8 mouse cellular contexts compared by ENCODE assay signal in genomic region chr7:78913649-78914544, GRCm38 (mm10). TPM values are rescaled to one million over a fixed set of nuclear protein-coding genes. Genes with fewer than 3 reads are reported as not detected.
DNase-seq lines count a peak whose midpoint lies in the region; ATAC-seq and TF ChIP-seq lines count a peak whose summit lies in the region.

No protein-coding gene starts in this region.

- H3K36me3 ChIP-seq in hindbrain, embryonic 14.5 days (replicated peaks; ENCODE audit: control insufficient read depth, insufficient read depth), result no peaks in the 10 kb centered on the region; the same call in 1 of the 2 replicates
- H3K36me3 ChIP-seq in stomach, postnatal 0 days (ENCODE audit: control insufficient read depth, insufficient read depth, low read length), result no peaks in the 10 kb centered on the region

- H3K27me3 ChIP-seq in hindbrain, embryonic 14.5 days (ENCODE audit: control insufficient read depth, insufficient read depth, low read length), result no peaks in the 10 kb centered on the region
- no peaks in the 10 kb centered on the region for H3K27me3 ChIP-seq in stomach, postnatal 0 days (ENCODE audit: control insufficient read depth, insufficient read depth, low read length)

- peak; percentile 33; the same call in 1 of the 2 replicates for ATAC-seq in hindbrain, embryonic 14.5 days (ENCODE audit: low FRiP score)
- ATAC-seq in stomach, postnatal 0 days (ENCODE audit: low FRiP score, low TSS enrichment), result peak; percentile 97

- H3K27ac ChIP-seq in hindbrain, embryonic 14.5 days, result no peak overlapping the region
- peak overlapping the region; percentile 85 for H3K27ac ChIP-seq in stomach, postnatal 0 days (replicated peaks)

- no peaks in the 10 kb centered on the region for H3K4me1 ChIP-seq in hindbrain, embryonic 14.5 days (replicated peaks; ENCODE audit: control insufficient read depth, insufficient read depth, low read length)
- 0 out of 2 replicates have a peak, but pooled peaks cover 9% of the 10 kb centered on the region for H3K4me1 ChIP-seq in stomach, postnatal 0 days (replicated peaks; ENCODE audit: control insufficient read depth, insufficient read depth)

- TF ChIP-seq CTCF in stomach, postnatal 0 days (IDR thresholded peaks at IDR 0.05; ENCODE audit: low read depth), result no peak

- no peak overlapping the region for H3K4me3 ChIP-seq in hindbrain, embryonic 14.5 days (replicated peaks; ENCODE audit: low read length)
- H3K4me3 ChIP-seq in stomach, postnatal 0 days (ENCODE audit: low read depth, low read length), result peak overlapping the region; percentile 36

- peak; percentile 80 to 94 for DNase-seq in adrenal gland, adult (ENCODE audit: inconsistent age in 2 of 2, low spot score in 1 of 2)
- DNase-seq in adrenal gland, postnatal 4 days (ENCODE audit: low spot score in 2 of 2), result no peak
- DNase-seq in B cell, adult 2 months, result peak; percentile 67 to 68
- DNase-seq in c-Kit-negative CD71-positive TER-119-positive erythroid progenitor cells, embryonic 14.5 days (ENCODE audit: low read depth, low spot score), result peak; percentile 83
- DNase-seq in hindbrain, embryonic 14.5 days (ENCODE audit: low spot score), result no peak
- DNase-seq in lung, postnatal 25 days (ENCODE audit: low spot score), result peak; percentile 93
- DNase-seq in stomach, postnatal 0 days (ENCODE audit: low spot score), result peak; percentile 93
- no peak for DNase-seq in cerebellum, adult 9-11 months

- whole genome bisulfite sequencing in hindbrain, embryonic 14.5 days, result 80% methylated on average over 19 of the region's 19 CpGs
- 42% methylated on average over 18 of the region's 19 CpGs for WGBS in stomach, postnatal 0 days

- H3K9ac ChIP-seq in hindbrain, embryonic 14.5 days, result no peak overlapping the region
- H3K9ac ChIP-seq in stomach, postnatal 0 days (ENCODE audit: low read length), result peak overlapping the region; percentile 38; the same call in 1 of the 2 replicates

- peak; percentile 79 for TF ChIP-seq EP300 in stomach, postnatal 0 days (optimal IDR thresholded peaks at IDR 0.05)

- H3K4me2 ChIP-seq in hindbrain, embryonic 14.5 days (replicated peaks), result no peak overlapping the region
- peak overlapping the region; percentile 63 for H3K4me2 ChIP-seq in stomach, postnatal 0 days (replicated peaks; ENCODE audit: low read depth)

- H3K9me3 ChIP-seq in hindbrain, embryonic 14.5 days (ENCODE audit: control insufficient read depth, low read length), result no peaks in the 10 kb centered on the region
- H3K9me3 ChIP-seq in stomach, postnatal 0 days (ENCODE audit: control insufficient read depth, low read length), result no peaks in the 10 kb centered on the region

RNA-seq across cellular contexts. Expression of gene Isg20, which starts 0.7 kb away (rescaled TPM):
- 10 to 100 TPM in 1 of 2 experiments, 1 to 10 TPM in 1; 7.4 to 13.7 TPM for total RNA-seq in adrenal gland, postnatal 4 days (2021)
- 0.55 and 1.2 TPM in 2 replicates for polyA plus RNA-seq in hindbrain, embryonic 14.5 days (2014; fragmentation: Nextera tagmentation; extraction: Ambion mirVana)
- polyA plus RNA-seq in stomach, postnatal 0 days (2015; fragmentation: Nextera tagmentation; extraction: Ambion mirVana), result 10.6 and 10.9 TPM in 2 replicates

RNA-seq across cellular contexts. Expression of gene Aen, which starts 18.2 kb away (rescaled TPM):
- total RNA-seq in adrenal gland, postnatal 4 days (2021), result 10 to 100 TPM; 33.0 to 33.7 TPM
- polyA plus RNA-seq in hindbrain, embryonic 14.5 days (2014; fragmentation: Nextera tagmentation; extraction: Ambion mirVana), result 42.0 and 44.1 TPM in 2 replicates
- polyA plus RNA-seq in stomach, postnatal 0 days (2015; fragmentation: Nextera tagmentation; extraction: Ambion mirVana), result 25.8 and 27.0 TPM in 2 replicates

Comparison
In these comparisons a context has a peak if more than half of its experiments do, and no peak if none do; other contexts are left out.
1. DNase-seq: peak in adrenal gland, adult (2 of 2), B cell, adult 2 months (2 of 2), c-Kit-negative CD71-positive TER-119-positive erythroid progenitor cells, embryonic 14.5 days (single experiment), lung, postnatal 25 days (single experiment) and stomach, postnatal 0 days (single experiment); none in adrenal gland, postnatal 4 days (0 of 2), hindbrain, embryonic 14.5 days (single experiment) and cerebellum, adult 9-11 months (single experiment).